Mouse (Mus musculus): ENCODE data around the gene Zmym1. TPM values are rescaled to one million over a fixed set of nuclear protein-coding genes. Genes with fewer than 3 reads are reported as not detected.
"Not testable (repeated sequence)": the region's sequence is repeated elsewhere in the genome, so short reads cannot be mapped to it uniquely, and the experiment has no call there.

The Zmym1 gene
- polyA plus RNA-seq, 1 experiment from 2014 or later = 20.7 TPM

- Histone ChIP-seq H3K36me3 (ENCODE audit: control insufficient read depth, insufficient read depth, low read length) (peaks cover 40% of the 10 kb centered on the region), H3K27ac (replicated peaks; ENCODE audit: low read depth, low read length) (peak within 1 kb of the TSS; percentile 99), H3K9me3 (ENCODE audit: control insufficient read depth, low read length) (no peaks in the 10 kb centered on the region), H3K9ac (ENCODE audit: low read depth, low read length) (peak within 1 kb of the TSS; percentile 100), H3K4me2 (ENCODE audit: low read depth, low read length) (peak within 1 kb of the TSS; percentile 93), H3K27me3 (replicated peaks; ENCODE audit: control insufficient read depth, insufficient read depth, low read length) (no peaks in the 10 kb centered on the region), H3K4me1 (ENCODE audit: control insufficient read depth, insufficient read depth, low read length) (peaks cover 6% of the 10 kb centered on the region), H3K4me3 (ENCODE audit: low read depth, low read length) (peak within 1 kb of the TSS; percentile 100)
- ATAC-seq (ENCODE audit: low read depth) (peak; percentile 96), DNase-seq (ENCODE audit: low spot score) (peak; percentile 99)
- under 1% methylated on average over 42 of the region's 87 CpGs for WGBS
These were observed 39.6 kb downstream of the Zmym1 start, which contains the start of gene Sfpq for GRCm38 (mm10) chr4:127021151-127021945. TSS of gene Sfpq (plus strand) at chr4:127021324.

DNA sequence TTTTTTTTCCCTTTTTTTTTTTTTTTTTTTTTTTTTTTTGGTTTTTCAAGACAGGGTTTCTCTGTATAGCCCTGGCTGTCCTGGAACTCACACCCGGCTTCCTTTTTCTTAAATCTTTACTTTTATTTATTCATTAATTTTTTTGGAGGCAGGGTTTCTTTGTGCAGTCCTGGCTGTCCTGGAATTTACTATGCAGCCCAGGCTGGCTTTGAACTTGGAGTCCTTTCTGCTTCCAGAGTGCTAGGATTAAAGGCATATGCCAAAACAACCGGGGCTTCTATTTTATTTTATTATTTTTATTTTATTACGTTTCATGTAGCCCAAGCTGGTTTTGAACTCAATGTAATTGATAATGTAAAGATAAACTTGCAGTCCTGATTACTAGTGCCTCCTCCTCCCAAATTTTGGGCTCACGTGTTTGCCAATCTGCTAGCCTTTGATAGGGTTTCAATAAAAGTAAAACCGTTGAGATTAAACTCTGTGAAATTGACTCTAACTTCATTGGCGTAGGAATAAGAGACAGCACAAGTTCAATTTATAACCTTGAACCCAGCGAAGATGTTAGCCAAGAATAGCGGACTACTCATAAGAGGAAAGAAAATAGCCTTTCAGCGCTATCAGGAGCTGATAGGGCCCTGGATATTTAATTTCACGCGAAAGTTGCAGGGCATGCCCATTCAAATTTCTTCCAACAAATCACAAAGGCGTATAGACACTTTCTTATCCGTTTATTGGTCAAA, 40.4 kb downstream of the Zmym1 start:
- Histone ChIP-seq H3K9ac (ENCODE audit: low read depth, low read length) (peak overlapping the region; percentile 25; the same call in 1 of the 2 replicates), H3K36me3 (ENCODE audit: control insufficient read depth, insufficient read depth, low read length) (peaks cover 32% of the 10 kb centered on the region), H3K4me3 (ENCODE audit: low read depth, low read length) (peak overlapping the region; percentile 36), H3K4me1 (ENCODE audit: control insufficient read depth, insufficient read depth, low read length) (peaks cover 6% of the 10 kb centered on the region), H3K27me3 (replicated peaks; ENCODE audit: control insufficient read depth, insufficient read depth, low read length) (no peaks in the 10 kb centered on the region), H3K9me3 (ENCODE audit: control insufficient read depth, low read length) (no peaks in the 10 kb centered on the region), H3K27ac (replicated peaks; ENCODE audit: low read depth, low read length) (no peak overlapping the region; the same call in 1 of the 2 replicates), H3K4me2 (ENCODE audit: low read depth, low read length) (peak overlapping the region; percentile 61)
- no peak for ATAC-seq (ENCODE audit: low read depth)
- DNase-seq (ENCODE audit: low spot score) = no peak
- WGBS = 10% methylated on average over 13 of the region's 13 CpGs

DNA sequence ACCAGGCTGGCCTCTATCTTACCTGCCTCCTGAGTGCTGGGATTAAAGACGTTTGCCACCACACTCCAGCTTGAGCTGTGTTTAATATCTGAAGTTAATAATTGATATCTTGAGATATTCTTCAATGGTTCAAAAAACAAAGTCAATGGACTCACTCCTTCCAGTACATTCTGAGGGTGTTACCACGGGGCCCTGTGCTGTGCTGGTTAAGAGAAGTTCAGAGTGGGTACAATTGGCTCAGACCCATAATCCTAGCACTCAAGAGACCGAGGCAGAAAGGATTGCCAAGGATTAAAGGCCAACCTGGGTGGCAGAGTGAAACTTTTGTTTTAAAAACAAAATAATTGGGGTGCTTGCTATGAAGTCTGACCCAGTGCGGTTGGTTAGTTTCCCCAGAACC, 44.6 kb downstream of the Zmym1 start:
- WGBS = 87% methylated on average over 4 of the region's 4 CpGs
- H3K27me3 ChIP-seq (replicated peaks; ENCODE audit: control insufficient read depth, insufficient read depth, low read length) = no peaks in the 10 kb centered on the region
- no peak overlapping the region for H3K27ac ChIP-seq (replicated peaks; ENCODE audit: low read depth, low read length)
- no peak overlapping the region for H3K9ac ChIP-seq (ENCODE audit: low read depth, low read length)
- no peak overlapping the region for H3K4me2 ChIP-seq (ENCODE audit: low read depth, low read length)
- ATAC-seq (ENCODE audit: low read depth) (no peak), DNase-seq (ENCODE audit: low spot score) (no peak)
- no peaks in the 10 kb centered on the region for H3K9me3 ChIP-seq (ENCODE audit: control insufficient read depth, low read length)
- H3K4me1 ChIP-seq (ENCODE audit: control insufficient read depth, insufficient read depth, low read length) = no peaks in the 10 kb centered on the region
- no peak overlapping the region for H3K4me3 ChIP-seq (ENCODE audit: low read depth, low read length)
- H3K36me3 ChIP-seq (ENCODE audit: control insufficient read depth, insufficient read depth, low read length) = no peaks in the 10 kb centered on the region

- H3K27ac ChIP-seq (replicated peaks; ENCODE audit: low read depth, low read length) = peak overlapping the region; percentile 52
- peak overlapping the region; percentile 32 for H3K4me3 ChIP-seq (ENCODE audit: low read depth, low read length)
- ATAC-seq (ENCODE audit: low read depth) = peak; percentile 95
- H3K27me3 ChIP-seq (replicated peaks; ENCODE audit: control insufficient read depth, insufficient read depth, low read length); H3K9ac ChIP-seq (ENCODE audit: low read depth, low read length); H3K4me1 ChIP-seq (ENCODE audit: control insufficient read depth, insufficient read depth, low read length); H3K36me3 ChIP-seq (ENCODE audit: control insufficient read depth, insufficient read depth, low read length); H3K9me3 ChIP-seq (ENCODE audit: control insufficient read depth, low read length): not testable (repeated sequence)
- H3K4me2 ChIP-seq (ENCODE audit: low read depth, low read length) = peak overlapping the region; percentile 41
- DNase-seq (ENCODE audit: low spot score) = peak; percentile 84
- 10% methylated on average over 14 of the region's 26 CpGs for WGBS
These were observed 45.5 kb downstream of the Zmym1 start for GRCm38 (mm10) chr4:127015294-127015993.

- Histone ChIP-seq H3K4me2 (ENCODE audit: low read depth, low read length) (peak overlapping the region; percentile 66), H3K36me3 (ENCODE audit: control insufficient read depth, insufficient read depth, low read length) (no peaks in the 10 kb centered on the region), H3K27ac (replicated peaks; ENCODE audit: low read depth, low read length) (no peak overlapping the region), H3K4me3 (ENCODE audit: low read depth, low read length) (peak overlapping the region; percentile 37), H3K9ac (ENCODE audit: low read depth, low read length) (peak overlapping the region; percentile 56), H3K27me3 (replicated peaks; ENCODE audit: control insufficient read depth, insufficient read depth, low read length) (no peaks in the 10 kb centered on the region), H3K4me1 (ENCODE audit: control insufficient read depth, insufficient read depth, low read length) (peaks cover 7% of the 10 kb centered on the region), H3K9me3 (ENCODE audit: control insufficient read depth, low read length) (no peaks in the 10 kb centered on the region)
- ATAC-seq (ENCODE audit: low read depth) = peak; percentile 82
- DNase-seq (ENCODE audit: low spot score) = peak; percentile 86
- WGBS = 14% methylated on average over 25 of the region's 25 CpGs
These were observed 55.6 kb downstream of the Zmym1 start for GRCm38 (mm10) chr4:127005113-127005936.

GRCm38 (mm10) chr4:127004384-127004783, 56.6 kb downstream of the Zmym1 start:
- no peak overlapping the region; the same call in 1 of the 2 replicates for H3K4me2 ChIP-seq (ENCODE audit: low read depth, low read length)
- ATAC-seq (ENCODE audit: low read depth) = no peak
- no peak overlapping the region for H3K27ac ChIP-seq (replicated peaks; ENCODE audit: low read depth, low read length)
- H3K36me3 ChIP-seq (ENCODE audit: control insufficient read depth, insufficient read depth, low read length) = no peaks in the 10 kb centered on the region
- DNase-seq (ENCODE audit: low spot score) = no peak
- H3K4me3 ChIP-seq (ENCODE audit: low read depth, low read length) = no peak overlapping the region
- no peak overlapping the region for H3K9ac ChIP-seq (ENCODE audit: low read depth, low read length)
- H3K4me1 ChIP-seq (ENCODE audit: control insufficient read depth, insufficient read depth, low read length) = peaks cover 7% of the 10 kb centered on the region
- H3K27me3 ChIP-seq (replicated peaks; ENCODE audit: control insufficient read depth, insufficient read depth, low read length) = no peaks in the 10 kb centered on the region
- WGBS = 56% methylated on average over 3 of the region's 3 CpGs
- no peaks in the 10 kb centered on the region for H3K9me3 ChIP-seq (ENCODE audit: control insufficient read depth, low read length)

DNA sequence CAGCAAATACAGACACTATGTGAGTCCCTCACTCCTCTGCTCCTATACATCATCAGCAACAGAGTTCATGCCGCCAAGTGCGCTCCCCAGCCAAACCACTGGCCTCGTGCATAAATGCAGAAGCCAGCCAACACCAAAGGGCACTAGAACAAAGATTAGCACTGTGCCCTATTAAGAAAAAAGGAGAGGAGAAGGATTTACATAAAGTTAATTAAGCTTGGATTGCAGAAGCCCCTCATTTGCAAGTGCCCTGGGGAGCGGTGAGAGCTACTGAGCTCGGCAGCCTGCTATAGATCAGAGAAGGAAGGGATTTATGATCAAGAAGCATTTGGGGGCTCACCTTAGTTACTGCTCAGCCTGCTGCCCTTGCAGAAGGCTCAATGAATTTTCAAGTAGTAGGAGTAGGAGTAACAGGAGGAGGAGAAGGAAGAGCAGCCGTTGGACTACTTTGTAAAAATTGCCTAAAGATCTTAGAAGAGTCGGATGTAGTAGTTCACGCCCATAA, 60.3 kb downstream of the Zmym1 start:
- ATAC-seq (ENCODE audit: low read depth) = no peak
- Histone ChIP-seq H3K4me2 (ENCODE audit: low read depth, low read length) (no peak overlapping the region), H3K4me1 (ENCODE audit: control insufficient read depth, insufficient read depth, low read length) (peaks cover 7% of the 10 kb centered on the region), H3K4me3 (ENCODE audit: low read depth, low read length) (no peak overlapping the region), H3K27ac (replicated peaks; ENCODE audit: low read depth, low read length) (no peak overlapping the region), H3K36me3 (ENCODE audit: control insufficient read depth, insufficient read depth, low read length) (no peaks in the 10 kb centered on the region), H3K9me3 (ENCODE audit: control insufficient read depth, low read length) (no peaks in the 10 kb centered on the region), H3K27me3 (replicated peaks; ENCODE audit: control insufficient read depth, insufficient read depth, low read length) (no peaks in the 10 kb centered on the region), H3K9ac (ENCODE audit: low read depth, low read length) (no peak overlapping the region)
- no peak for DNase-seq (ENCODE audit: low spot score)
- WGBS = 38% methylated on average over 8 of the region's 8 CpGs

DNA sequence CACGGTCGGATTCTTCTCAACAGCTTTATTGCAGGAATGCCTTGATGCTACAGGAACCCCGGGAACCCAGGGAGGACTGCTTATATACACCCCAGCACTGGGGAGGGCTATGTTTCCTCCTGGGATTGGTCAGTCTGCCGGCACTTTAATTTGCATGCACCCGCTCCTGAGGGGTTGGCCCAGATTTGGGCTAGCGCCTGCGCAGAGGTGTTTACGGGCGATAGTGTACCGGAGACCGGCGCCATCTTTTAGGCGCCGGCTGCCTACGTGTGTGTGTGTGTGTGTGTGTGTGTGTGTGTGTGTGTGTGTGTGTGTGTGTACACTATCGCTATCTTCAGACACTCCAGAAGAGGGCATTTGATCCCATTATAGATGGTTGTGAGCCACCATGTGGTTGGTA, 61.6 kb downstream of the Zmym1 start:
- H3K27me3 ChIP-seq (replicated peaks; ENCODE audit: control insufficient read depth, insufficient read depth, low read length); H3K27ac ChIP-seq (replicated peaks; ENCODE audit: low read depth, low read length); H3K9ac ChIP-seq (ENCODE audit: low read depth, low read length); H3K4me1 ChIP-seq (ENCODE audit: control insufficient read depth, insufficient read depth, low read length); H3K4me3 ChIP-seq (ENCODE audit: low read depth, low read length); H3K4me2 ChIP-seq (ENCODE audit: low read depth, low read length); ATAC-seq (ENCODE audit: low read depth); H3K9me3 ChIP-seq (ENCODE audit: control insufficient read depth, low read length); H3K36me3 ChIP-seq (ENCODE audit: control insufficient read depth, insufficient read depth, low read length); DNase-seq (ENCODE audit: low spot score): not testable (repeated sequence)
- WGBS = 96% methylated on average over 16 of the region's 16 CpGs

Measured in embryonic facial prominence, embryonic 14.5 days (tissue).